Mouse (Mus musculus): ENCODE measurements around the gene Dram1. TPM values are rescaled to one million over a fixed set of nuclear protein-coding genes. Genes with fewer than 3 reads are reported as not detected.

Dram1 gene
- total RNA-seq, 4 experiments from 2014 or later, result 2.2 to 4.1 (median 3.2) TPM

- no peak for DNase-seq (ENCODE audit: low spot score)
These were observed 91.6 kb downstream of the Dram1 start for GRCm38 (mm10) chr10:88287261-88287660.

- no peak for DNase-seq (ENCODE audit: low spot score)
These were observed 94.4 kb downstream of the Dram1 start for GRCm38 (mm10) chr10:88284343-88284990.

- DNase-seq (ENCODE audit: low spot score), result no peak
These were observed 97.2 kb downstream of the Dram1 start for GRCm38 (mm10) chr10:88281699-88282098.

GRCm38 (mm10) chr10:88274045-88274444, 104.8 kb downstream of the Dram1 start:
- DNase-seq (ENCODE audit: low spot score), result no peak

Other genes with a start within 250 kb of the Dram1 start
- gene Parpbp, start 232.1 kb downstream of the Dram1 start, total RNA-seq (2022), result under 1 TPM in 3 of 4 experiments, not detected in 1; 0.09 to 0.16 (median 0.14) TPM
- 10 to 100 TPM in 1 of 4 experiments, 1 to 10 TPM in 3; 6.2 to 10.8 (median 7.0) TPM for gene Nup37, start 232.1 kb downstream of the Dram1 start, total RNA-seq (2022)
- gene Washc3, start 178.0 kb downstream of the Dram1 start, total RNA-seq (2022), result 10 to 100 TPM; 31.7 to 39.8 (median 32.9) TPM
- 10 to 100 TPM; 22.0 to 32.7 (median 25.8) TPM for gene Gnptab, start 52 bp upstream of the Dram1 start, total RNA-seq (2022)
- not detected for gene Sycp3, start 80.5 kb upstream of the Dram1 start, total RNA-seq (2022)
- gene Chpt1, start 125.0 kb upstream of the Dram1 start, total RNA-seq (2022), result 100 to 1,000 TPM; 304 to 364 (median 338) TPM
- under 1 TPM; 0.31 to 0.72 (median 0.56) TPM for gene Mybpc1, start 226.1 kb upstream of the Dram1 start, total RNA-seq (2022)